Mouse (Mus musculus) yolk sac, embryonic 10.5 days (tissue): ENCODE results near the gene Evi5l.

Experiments used
- DNase-seq: peaks from one replicate; pipeline ENCODE4 v3.0.0-alpha.2; 2017; ENCODE audit warnings: low spot score

Gene Evi5l

DNA sequence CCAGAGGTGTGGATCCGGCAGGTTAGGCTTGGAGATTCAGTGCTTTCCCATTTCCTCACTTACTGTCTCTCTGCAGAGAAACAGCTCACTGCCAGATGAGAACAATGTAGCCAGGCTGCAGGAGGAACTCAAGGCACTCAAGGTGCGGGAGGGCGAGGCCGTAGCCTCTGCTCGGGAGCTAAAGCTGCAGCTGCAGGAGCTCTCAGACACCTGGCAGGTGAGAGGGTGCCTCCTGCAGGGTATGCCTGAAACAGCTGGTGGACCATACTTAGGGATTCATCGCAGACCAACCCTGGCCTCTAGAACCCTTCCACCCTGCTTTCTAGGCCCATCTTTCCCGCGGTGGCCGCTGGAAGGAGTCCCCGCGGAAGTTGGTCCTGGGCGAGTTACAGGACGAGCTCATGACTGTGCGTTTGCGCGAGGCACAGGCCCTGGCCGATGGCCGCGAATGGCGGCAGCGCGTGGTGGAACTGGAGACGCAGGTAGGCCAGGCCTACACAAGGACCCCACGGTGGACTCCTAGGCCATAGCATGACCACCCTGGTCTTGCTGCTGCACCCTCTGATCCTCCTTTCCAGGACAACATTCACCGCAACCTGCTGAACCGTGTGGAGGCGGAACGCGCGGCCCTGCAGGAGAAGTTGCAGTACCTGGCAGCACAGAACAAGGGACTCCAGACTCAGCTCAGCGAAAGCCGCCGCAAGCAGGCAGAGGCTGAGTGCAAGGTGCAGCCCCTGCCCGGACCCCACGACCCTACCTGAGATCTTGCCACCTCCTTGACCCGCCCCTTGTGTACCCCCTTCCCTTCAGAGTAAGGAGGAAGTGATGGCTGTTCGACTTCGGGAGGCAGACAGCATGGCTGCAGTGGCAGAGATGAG is 39.1 kb downstream of the Evi5l start:
- DNase-seq: no peak

DNA sequence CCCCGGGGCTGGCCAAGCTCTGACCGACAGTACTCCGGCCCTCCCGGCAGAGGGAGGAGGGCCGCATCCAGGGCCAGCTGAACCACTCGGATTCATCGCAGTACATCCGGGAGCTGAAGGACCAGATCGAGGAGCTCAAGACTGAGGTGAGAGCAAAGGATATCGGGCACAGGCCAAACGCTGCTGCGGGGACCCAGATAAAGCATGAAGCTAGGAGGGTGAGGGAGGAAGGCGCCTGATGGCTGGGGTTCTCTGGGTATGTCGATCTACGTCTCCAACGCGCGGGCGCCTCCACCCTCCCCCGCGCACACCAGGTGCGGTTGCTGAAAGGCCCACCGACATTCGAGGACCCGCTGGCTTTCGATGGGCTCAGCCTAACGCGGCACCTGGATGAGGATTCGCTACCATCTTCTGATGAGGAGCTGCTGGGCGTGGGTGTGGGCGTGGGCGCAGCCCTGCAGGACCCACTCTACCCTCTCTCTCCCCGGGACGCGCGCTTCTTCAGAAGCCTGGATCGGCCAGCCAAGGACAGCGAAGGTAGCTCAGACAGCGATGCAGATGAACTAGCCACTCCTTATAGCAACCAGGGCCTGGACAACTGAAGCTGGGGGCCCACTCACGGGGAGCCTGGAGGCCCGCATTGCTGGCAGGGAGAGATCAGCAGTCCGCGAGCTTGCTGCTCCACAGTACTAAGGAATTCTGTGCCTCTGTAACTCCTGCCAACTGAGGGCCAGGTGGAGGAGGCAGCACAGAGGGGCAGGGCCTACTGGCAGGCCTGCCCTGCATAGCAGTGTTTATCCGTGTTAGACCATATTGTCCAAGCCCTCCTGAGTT is 40.0 kb downstream of the Evi5l start:
- no peak for DNase-seq

DNA sequence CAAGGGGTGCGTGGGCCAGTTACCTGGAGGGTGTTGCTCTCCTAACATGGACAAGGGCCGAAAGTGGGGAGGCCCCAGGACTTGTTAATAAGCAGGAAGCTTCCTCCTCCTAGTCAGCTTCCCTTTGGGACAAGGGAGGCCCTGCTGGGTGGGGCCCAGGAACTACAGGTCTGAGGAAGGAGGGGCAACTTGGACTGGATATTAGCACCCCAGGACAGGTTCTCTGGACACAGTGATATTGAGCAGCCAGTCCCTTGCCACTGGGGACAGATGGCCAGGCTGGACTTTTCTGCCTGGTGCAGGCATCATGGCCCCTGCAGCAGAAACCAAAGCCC is 40.6 kb downstream of the Evi5l start:
- DNase-seq: no peak

DNA sequence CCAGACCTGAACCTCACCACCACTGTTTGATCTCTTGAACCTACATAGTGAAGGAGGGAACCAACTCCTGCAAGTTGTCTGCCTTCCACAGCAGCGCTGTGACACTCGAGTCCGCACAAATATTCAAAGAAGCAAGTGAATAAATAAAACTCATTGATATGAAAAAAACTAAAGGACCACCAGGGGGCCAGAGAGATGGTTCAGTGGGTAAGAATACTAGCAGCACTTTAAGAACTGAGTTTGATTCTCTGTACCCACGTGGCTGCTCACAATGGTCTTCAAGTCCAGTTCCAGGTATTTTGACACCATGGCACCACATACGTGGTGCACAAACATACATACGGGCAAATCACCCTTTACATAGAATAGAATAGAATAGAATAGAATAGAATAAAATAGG is 44.7 kb downstream of the Evi5l start:
- DNase-seq: no peak

DNA sequence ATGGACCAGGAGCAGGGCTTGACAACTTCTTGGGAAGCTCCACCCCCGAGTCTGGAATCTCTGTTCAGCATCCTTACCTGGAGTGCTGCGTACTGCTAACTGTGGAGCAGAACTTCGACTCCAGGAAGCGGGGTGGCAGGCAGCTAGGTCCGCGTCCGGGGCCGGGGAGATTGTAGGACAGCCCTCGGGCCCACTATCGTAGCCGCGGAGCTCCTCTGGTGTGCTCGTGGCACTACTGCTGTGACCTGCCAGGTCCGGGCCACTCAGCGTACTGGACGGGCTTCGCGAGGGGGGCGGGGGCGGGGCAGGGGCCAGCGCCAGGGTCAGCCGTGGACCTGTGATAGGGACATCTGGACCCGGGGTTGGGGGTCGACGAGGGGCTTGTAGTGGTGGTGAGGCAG is 46.4 kb downstream of the Evi5l start:
- DNase-seq: no peak

DNA sequence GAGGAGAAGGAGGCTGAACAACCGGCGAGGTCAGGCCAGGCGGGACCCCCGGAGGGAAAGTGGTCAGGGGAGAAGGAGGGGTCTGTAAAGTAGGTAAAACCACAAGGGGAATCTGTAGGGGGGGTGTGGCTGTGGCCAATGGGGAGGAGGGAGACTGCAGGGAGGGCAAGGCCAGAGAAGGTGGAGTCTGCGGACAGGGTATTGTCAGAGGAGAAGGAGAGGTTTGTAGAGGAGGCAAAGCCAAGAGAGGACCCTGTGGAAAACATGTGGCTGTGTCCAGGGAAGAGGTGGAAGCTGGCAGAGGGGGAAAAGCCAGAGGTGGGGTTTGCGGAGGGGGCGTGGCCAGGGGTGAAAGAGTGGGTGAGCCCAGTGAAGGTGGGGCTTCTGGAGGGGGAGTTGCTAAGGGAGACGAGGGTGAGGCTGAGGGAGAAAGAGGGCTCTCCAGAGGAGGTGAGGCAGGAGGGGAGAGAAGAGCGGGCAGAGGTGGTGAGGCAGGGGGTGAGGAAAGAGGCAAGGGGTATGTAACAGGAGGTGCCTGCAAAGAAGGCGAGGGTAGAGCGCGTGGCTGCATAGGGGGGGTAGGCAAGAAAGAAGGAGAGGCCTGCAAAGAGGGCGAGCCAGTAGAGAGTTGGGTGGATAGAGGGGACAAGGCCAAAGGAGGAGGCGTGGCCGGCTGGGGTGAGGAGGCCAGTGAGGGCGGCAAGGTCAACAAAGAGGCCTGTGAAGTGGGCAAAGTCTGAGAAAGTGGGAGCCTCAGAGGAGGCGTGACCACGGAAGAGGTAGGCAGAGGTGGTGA is 47.0 kb downstream of the Evi5l start:
- DNase-seq: peak; percentile 65

DNA sequence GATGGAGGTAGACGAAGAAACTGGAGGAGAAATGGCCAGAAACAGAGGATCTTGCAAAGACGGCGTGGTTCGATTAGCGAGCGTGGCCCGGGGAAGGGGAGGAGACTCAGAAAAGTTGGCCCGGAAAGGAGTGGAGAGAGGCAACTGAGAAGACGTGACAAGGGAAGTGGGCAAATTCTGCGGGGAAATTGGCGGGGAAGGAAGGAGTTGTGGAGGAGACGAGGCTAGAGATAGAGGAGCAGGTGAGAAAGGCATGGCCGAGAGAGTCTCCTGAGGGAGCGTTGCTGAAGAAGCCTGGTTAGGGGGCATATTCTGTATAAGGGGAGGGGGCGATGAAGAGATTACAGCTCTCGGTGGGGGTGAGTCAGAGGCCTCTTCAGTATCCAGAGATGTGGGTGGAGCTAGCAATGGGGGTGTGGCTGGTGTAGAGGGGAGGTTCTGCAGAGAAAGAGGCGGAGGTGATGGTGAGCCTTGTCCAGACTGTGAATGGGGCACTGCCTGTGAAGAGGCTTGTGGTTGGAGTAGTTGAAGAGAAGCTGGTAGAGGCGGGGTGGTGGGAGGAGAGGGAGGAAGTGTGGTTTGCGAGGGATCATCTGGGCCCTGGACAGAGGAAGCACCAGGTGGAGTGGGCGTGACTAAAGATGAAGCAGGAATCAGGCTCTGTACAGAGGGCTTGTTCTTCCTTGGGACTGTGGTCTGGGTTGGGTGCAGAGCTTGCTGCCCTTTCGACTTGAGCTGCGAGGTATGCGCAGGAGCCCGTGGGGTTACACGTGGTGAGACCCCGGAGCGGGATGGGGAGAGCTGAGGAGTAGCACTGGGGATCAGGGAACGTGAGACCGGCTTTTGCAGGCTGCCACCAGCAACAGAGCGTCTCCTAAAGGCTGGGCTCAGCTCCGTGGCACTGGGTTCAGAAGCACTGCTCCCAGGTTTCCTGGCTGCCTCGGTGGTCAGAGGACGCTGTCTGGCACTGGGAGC is 47.9 kb downstream of the Evi5l start:
- peak; percentile 50 for DNase-seq

DNA sequence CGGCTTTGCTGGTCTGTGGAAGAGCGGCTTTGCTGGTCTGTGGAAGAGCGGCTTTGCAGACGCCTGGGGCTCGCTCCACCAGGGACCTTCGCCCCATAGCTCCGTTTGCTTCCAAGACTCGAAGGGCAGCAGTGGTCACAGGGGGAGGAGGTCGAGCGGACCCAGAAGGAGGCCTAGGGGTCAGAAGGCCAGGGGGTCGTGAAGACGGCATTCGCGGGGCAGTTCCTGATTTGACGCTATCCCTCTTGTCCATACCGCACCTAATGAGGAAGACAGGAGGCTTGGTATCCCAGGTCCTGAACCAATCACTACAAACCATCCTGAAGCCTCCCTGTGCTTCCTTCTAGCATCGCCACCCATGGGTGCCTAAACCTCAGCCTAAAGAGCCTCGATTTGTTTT is 49.9 kb downstream of the Evi5l start:
- DNase-seq: no peak

DNA sequence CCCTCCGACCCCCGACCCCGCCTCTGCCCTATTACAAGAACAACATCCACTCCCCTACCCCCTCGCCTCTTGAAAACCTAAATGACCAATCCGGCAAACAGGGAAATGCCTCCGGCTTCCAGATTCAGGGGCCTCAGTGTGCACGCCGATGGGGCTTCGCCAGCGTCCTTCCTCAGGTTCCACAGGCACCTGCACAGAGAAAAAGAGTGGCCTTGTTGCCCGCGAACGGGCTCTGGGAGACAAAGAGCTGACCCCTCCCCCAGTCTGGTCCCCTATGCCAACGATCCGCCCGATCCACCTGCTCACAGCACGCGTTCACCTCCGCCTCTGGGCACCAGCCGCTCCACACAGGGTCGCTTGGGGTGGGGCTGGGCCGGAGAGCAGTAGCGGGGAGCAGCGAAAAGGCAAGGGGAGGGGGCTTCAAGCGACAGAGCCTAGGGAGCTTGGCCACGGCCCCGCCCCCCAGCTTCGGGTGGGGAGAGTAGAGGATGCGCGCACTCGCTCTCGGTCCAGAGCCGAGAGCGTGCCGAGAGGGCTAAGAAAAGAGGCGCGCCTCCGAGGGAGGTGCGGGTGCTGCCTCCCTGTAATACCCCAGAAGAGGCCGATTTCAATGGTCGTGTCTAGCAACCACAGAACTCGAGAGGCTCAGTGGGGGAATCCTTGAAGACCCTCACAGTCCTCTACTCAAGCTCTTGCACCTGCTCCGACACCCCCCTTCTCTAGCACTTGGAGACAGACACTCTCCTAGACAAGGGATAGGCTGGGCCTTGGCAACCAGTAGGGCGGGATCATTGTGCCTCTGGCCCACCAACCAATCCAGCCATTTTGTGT is 50.6 kb downstream of the Evi5l start, which contains the start of gene Prr36:
Prr36 (minus strand) TSS at position 669 of the 831 bp plus-strand sequence.
- DNase-seq: no peak

DNA sequence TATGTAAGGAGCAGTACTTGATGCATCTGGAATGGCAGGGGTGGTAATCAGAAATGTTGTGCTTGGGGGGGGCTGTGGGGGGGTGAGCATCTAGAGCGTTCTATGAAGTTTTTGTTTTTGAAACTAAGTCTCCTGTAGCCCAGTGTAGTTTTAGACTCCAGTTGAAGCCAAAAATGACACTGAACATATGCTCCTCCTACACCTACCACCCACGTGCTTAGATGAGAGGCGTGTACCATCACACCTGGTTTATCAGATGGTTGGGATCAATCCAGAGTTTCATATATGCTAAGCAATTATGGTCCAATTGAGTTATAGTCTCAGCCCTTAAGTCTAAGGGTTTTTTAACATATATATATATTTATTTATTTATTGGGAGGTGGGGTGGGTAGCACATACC is 53.2 kb downstream of the Evi5l start:
- no peak for DNase-seq

DNA sequence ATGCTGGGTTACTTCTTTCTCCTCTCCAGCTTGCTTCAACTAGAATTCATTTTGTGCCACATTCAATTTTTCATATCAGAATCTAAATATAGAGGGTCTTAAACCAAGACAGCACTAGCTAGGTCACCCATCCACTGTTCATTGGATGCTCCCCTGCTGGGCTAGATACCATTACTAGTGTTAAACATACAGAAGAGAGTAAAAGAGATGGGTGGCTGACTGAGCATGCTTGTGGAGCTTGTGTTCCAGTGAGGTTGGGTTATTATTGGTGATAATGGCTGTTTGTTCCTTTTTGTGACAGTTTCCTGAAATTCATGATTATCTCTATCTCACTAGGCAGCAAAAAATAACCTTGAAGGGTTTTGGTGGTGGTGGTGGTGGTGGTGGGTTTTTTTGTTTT is 55.7 kb downstream of the Evi5l start:
- DNase-seq: no peak

DNA sequence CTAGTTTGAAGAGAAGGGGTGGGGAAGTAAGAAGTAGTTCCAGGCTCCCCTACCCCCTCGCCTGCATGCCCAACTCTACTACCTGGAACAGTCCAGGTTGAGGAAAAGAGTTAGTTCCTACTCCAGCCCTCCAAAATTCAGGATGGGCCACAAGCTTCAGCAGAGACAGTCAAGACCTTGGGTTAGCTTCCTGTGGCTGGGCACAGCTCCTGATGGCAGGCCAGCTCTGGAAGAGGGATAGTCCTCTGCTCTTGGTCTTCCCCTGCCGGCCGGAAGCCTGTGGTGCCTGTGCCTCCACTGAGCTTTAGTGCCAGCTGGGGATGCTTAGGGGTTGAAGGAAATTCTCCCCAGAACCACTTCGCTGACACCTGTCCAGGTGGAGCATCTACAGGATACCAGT is 60.0 kb downstream of the Evi5l start:
- DNase-seq: no peak

DNA sequence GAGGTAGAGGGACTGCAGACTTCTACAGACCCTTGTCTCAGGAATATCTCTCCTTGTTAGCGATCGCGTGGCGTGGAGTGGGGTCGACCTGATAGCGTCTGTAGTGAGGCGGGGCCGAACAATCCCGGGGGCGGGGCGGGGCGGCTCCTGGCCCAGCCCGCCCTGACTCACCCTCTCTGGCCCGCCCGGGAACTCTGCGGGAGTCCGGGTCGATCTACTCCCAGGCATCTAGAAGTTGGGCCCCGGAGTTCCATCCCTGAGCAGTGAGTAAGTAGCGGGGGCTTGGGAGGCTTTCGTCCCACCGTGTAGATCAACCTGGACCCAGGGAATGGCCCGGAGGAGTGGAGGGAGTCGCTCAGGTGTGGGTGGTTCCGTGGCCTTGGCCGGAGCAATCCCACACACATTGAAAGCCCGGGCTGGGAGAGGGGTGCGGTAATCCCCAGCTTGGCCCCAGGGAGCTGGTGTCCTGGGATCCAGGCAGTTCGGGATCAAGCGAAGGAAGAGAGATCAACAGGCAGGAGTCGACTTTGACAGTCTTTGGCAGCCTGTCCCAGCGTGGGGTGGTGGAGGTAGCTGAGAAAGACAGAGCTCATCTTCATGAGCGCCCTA is 60.5 kb downstream of the Evi5l start, which contains the start of gene Lrrc8e:
Lrrc8e (plus strand) TSS at position 89 of the 609 bp plus-strand sequence.
- DNase-seq: no peak

DNA sequence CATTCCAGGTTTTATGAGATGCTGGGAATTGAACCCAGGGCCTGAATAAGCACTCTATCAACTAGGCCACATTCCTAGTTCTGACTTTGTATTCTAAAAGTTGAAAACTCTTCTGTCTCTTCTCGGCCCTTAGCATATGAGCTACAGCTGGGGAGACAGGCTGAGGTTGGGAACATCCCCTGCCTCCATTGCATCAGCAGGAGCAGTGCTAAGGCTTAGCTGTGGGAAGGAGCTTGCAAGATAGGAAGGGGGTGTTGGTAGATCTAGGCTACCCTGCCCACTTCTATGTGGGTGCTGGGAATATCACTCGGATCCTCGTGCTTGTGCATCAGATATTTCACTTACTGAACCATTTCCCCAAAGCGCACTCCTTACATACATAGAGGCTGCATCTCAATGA is 61.6 kb downstream of the Evi5l start:
- no peak for DNase-seq

DNA sequence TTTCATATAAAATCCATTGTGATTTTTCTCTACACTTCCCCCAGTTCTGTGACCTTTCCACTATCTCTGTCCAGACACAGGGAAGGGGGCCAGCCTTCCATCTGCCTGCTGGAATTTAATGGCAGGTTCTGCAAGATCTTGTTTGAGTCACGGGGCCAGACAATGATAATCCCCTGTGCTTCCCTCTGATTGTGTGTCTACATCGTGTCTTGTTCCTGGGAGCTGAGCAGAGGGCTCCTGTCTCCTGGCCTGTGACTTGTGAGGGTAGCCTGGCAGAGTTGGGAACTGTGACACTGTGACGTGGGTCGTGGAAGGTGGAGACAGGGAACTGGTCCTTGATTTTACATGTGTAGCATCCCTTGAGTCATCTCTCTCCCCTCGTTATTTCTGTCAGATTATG is 63.4 kb downstream of the Evi5l start:
- DNase-seq: no peak

DNA sequence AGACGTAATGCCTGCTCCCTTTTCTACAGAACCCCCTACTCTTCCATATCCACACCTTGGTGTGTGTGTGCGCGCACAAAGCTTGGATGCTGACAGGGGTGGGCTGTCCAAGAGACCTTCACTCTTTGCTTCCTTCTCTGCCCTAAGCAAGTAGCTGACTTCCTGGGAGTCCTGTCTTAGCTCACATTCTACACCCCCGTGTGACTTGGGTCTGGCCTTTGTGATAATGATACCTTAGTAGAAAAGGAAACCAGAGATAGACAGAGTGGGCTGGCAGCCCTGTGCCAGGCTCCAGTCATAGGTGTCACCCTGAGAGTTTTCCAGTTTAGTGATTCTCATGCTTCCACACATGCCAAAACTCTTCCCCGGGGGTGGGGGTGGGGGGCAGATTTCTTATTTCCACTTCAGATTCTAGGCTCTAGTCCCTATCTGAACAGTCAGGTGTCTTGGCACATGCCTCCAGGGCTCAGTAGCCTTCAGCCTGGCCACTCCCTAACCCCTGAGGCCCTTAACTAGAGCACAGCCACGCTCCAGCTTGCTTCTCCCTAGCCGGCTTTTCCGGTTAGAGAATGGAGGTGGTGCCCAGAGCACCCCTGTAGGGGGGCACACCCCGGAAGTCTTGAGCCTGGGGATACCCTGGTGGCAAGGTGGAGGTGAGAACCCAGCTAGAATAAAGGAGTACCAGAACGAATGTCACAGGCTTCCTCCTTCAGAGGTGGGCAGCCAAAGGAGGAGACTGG is 64.4 kb downstream of the Evi5l start:
- DNase-seq: no peak

DNA sequence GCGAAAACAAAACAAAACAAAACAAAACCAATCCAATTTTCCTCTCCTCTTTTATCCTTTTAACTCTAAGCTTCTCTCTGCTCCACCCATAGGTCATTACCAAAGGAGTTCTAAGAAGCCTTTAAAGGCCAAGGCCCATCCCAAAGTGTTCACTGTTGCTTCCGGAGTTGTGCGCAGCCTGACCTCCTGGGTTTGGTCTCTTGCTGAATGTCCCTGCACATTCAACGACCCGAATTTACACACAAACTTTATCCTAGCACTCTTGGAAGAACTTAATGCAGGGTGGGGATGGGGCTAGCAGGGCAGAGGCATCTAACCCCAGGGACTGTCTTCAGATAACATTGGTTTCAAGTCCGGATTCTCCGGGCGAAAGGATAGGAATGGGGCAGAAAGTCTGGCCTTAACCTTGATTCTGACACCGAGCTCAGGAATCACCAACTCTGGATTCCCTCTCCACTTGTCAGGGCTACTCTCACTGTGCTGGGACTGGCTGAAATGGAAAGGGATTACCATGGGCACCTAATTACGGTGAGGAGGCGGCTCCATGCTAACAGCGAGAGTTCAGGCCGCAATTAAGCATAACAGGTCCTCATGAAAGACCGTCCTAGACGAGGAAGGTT is 71.6 kb downstream of the Evi5l start:
- DNase-seq: peak; percentile 58

DNA sequence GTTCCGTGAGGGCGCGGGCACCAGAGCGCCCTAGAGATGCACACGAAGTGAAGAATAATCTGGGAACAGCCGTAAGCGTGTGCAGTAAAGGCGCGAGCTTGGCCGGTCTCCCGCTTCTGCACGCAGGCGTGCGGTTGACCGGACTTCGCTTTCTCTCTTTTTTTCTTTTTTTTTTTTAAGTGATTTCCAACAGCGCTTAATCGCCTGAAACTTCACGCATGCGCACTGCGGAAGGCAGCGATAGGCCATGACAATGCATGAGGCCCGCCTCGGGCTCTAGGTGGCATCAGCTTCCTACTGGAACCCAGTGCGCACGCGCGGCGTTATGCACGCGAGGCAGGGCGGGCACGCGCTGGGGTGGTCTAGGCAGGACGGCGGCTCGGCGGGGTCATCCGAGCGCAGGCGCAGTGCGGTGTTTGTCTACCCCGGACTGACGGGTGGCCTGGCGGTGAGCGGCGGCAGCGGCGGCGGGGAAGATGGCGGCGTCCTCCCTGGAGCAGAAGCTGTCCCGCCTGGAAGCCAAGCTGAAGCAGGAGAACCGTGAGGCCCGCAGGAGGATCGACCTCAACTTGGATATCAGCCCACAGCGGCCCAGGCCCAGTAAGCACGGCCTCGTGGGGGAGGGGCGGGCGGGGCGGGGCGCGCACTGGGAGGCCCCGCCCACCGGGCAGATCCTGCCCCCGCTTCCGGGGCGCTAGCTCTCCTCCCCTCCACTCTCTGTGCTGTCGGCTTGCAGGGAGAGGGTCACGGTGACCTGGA is 72.2 kb downstream of the Evi5l start, which contains the start of the genes Map2k7 and Gm49320:
Map2k7 (plus strand) TSS at position 307 of the 759 bp plus-strand sequence.
Gm49320 (plus strand) TSS at position 432 of the 759 bp plus-strand sequence.
- DNase-seq: peak; percentile 99
